Mouse (Mus musculus) hindbrain, embryonic 16.5 days (tissue): ENCODE results near the gene A930004D18Rik. TPM values are rescaled to one million over a fixed set of nuclear protein-coding genes. Genes with fewer than 3 reads are reported as not detected.

ENCODE experiments used
- ATAC-seq: fragments of 200-750 bp; cut with Nextera tagmentation; 2 replicates; pipeline ENCODE4 v1.8.0; 2017; ENCODE audit warnings: moderate TSS enrichment, moderate library complexity
- H3K27ac ChIP-seq: fragments of 300-500 bp; sonication (generic); 2 replicates; pipeline ENCODE4 v1.5.1; 2014; ENCODE audit warnings: low read depth, mild to moderate bottlenecking, control low read depth, low read length, moderate library complexity
- H3K27me3 ChIP-seq: fragments of 300-500 bp; sonication (generic); replicated peaks from 2 replicates; pipeline ENCODE4 v1.6.1; 2014; ENCODE audit warnings: low read length; ENCODE audit not compliant: control insufficient read depth, insufficient read depth
- H3K36me3 ChIP-seq: fragments of 300-500 bp; sonication (generic); 2 replicates; pipeline ENCODE4 v1.6.1; 2014; ENCODE audit warnings: mild to moderate bottlenecking, low read length, moderate library complexity, mixed read lengths; ENCODE audit not compliant: control insufficient read depth, insufficient read depth
- H3K4me1 ChIP-seq: fragments of 300-500 bp; sonication (generic); 2 replicates; pipeline ENCODE4 v1.6.1; 2014; ENCODE audit warnings: low read depth, low read length; ENCODE audit not compliant: control insufficient read depth, insufficient read depth
- H3K4me2 ChIP-seq: fragments of 300-500 bp; sonication (generic); 2 replicates; pipeline ENCODE4 v1.6.1; 2014; ENCODE audit warnings: mild to moderate bottlenecking, low read length, control low read depth, moderate library complexity
- H3K4me3 ChIP-seq: fragments of 300-500 bp; sonication (generic); 2 replicates; pipeline ENCODE4 v1.5.1; 2014; ENCODE audit warnings: mild to moderate bottlenecking, low read length, control low read depth, moderate library complexity
- H3K9ac ChIP-seq: fragments of 300-500 bp; sonication (generic); 2 replicates; pipeline ENCODE4 v1.6.1; 2014; ENCODE audit warnings: low read depth, mild to moderate bottlenecking, control low read depth, low read length, moderate library complexity
- H3K9me3 ChIP-seq: fragments of 300-500 bp; sonication (generic); 2 replicates; pipeline ENCODE4 v1.6.1; 2014; ENCODE audit warnings: mild to moderate bottlenecking, low read length, moderate library complexity; ENCODE audit not compliant: control insufficient read depth
- WGBS: fragments of 180-500 bp; shearing (Covaris S2); extraction: QIAGEN DNeasy Blood & Tissue Kit; methylation state at CpG from one replicate; pipeline ENCODE4 v1.1.7; 2014; 5-methylcytosine and 5-hydroxymethylcytosine counted together
- polyA plus RNA-seq: library from polyadenylated mRNA; unstranded; fragments of >200 nt; fragmentation: Nextera tagmentation; extraction: Ambion mirVana; gene quantifications from 2 replicates; pipeline ENCODE4 v1.2.1, GENCODE M21; 2015

Gene A930004D18Rik
- polyA plus RNA-seq, 1 experiment from 2014 or later: 8.2 TPM

GRCm38 (mm10) chr2:18040347-18041160 is 3.0 kb upstream of the A930004D18Rik start:
- H3K27ac ChIP-seq: peak overlapping the region; percentile 76
- no peaks in the 10 kb centered on the region for H3K9me3 ChIP-seq
- 16% methylated on average over 27 of the region's 27 CpGs for WGBS
- peak overlapping the region; percentile 66 for H3K9ac ChIP-seq
- H3K27me3 ChIP-seq: no peaks in the 10 kb centered on the region
- peak overlapping the region; percentile 68 for H3K4me2 ChIP-seq
- H3K4me3 ChIP-seq: peak overlapping the region; percentile 17
- ATAC-seq: peak; percentile 53; the same call in 1 of the 2 replicates
- no peaks in the 10 kb centered on the region for H3K36me3 ChIP-seq
- H3K4me1 ChIP-seq: peaks cover 29% of the 10 kb centered on the region

GRCm38 (mm10) chr2:18039566-18040290 is 2.2 kb upstream of the A930004D18Rik start:
- Histone ChIP-seq H3K9me3 (no peaks in the 10 kb centered on the region), H3K9ac (peak overlapping the region; percentile 70), H3K27ac (peak overlapping the region; percentile 65), H3K4me2 (peak overlapping the region; percentile 68), H3K27me3 (no peaks in the 10 kb centered on the region), H3K4me3 (peak overlapping the region; percentile 32), H3K4me1 (peaks cover 29% of the 10 kb centered on the region), H3K36me3 (no peaks in the 10 kb centered on the region)
- ATAC-seq: peak; percentile 60
- WGBS: 4% methylated on average over 44 of the region's 46 CpGs

GRCm38 (mm10) chr2:18038895-18039371 is 1.4 kb upstream of the A930004D18Rik start:
- H3K4me2 ChIP-seq: peak overlapping the region; percentile 68
- no peaks in the 10 kb centered on the region for H3K27me3 ChIP-seq
- H3K4me1 ChIP-seq: peaks cover 26% of the 10 kb centered on the region
- H3K4me3 ChIP-seq: no peak overlapping the region
- no peak for ATAC-seq
- H3K27ac ChIP-seq: no peak overlapping the region
- H3K9me3 ChIP-seq: no peaks in the 10 kb centered on the region
- peak overlapping the region; percentile 70 for H3K9ac ChIP-seq
- 42% methylated on average over 10 of the region's 10 CpGs for whole genome bisulfite sequencing
- H3K36me3 ChIP-seq: no peaks in the 10 kb centered on the region

GRCm38 (mm10) chr2:18038141-18038752 is 710 bp upstream of the A930004D18Rik start:
- 59% methylated on average over 3 of the region's 3 CpGs for WGBS
- H3K4me1 ChIP-seq: peaks cover 30% of the 10 kb centered on the region
- no peak overlapping the region for H3K4me2 ChIP-seq
- no peak overlapping the region for H3K27ac ChIP-seq
- no peak overlapping the region for H3K9ac ChIP-seq
- H3K9me3 ChIP-seq: no peaks in the 10 kb centered on the region
- no peak for ATAC-seq
- H3K36me3 ChIP-seq: no peaks in the 10 kb centered on the region
- H3K27me3 ChIP-seq: no peaks in the 10 kb centered on the region
- no peak overlapping the region for H3K4me3 ChIP-seq

GRCm38 (mm10) chr2:18034371-18035250 is 2.9 kb downstream of the A930004D18Rik start:
- H3K4me3 ChIP-seq: no peak overlapping the region
- no peak for ATAC-seq
- H3K27me3 ChIP-seq: no peaks in the 10 kb centered on the region
- no peak overlapping the region for H3K27ac ChIP-seq
- no peak overlapping the region for H3K9ac ChIP-seq
- H3K4me2 ChIP-seq: no peak overlapping the region
- H3K36me3 ChIP-seq: no peaks in the 10 kb centered on the region
- peaks cover 16% of the 10 kb centered on the region for H3K4me1 ChIP-seq
- WGBS: 52% methylated on average over 10 of the region's 10 CpGs
- no peaks in the 10 kb centered on the region for H3K9me3 ChIP-seq

- no peaks in the 10 kb centered on the region for H3K36me3 ChIP-seq
- peaks cover 11% of the 10 kb centered on the region for H3K4me1 ChIP-seq
- no peak overlapping the region for H3K4me3 ChIP-seq
- H3K4me2 ChIP-seq: no peak overlapping the region
- H3K27ac ChIP-seq: no peak overlapping the region
- ATAC-seq: no peak
- 50% methylated on average over 10 of the region's 10 CpGs for WGBS
- no peaks in the 10 kb centered on the region for H3K27me3 ChIP-seq
- H3K9me3 ChIP-seq: no peaks in the 10 kb centered on the region
- H3K9ac ChIP-seq: no peak overlapping the region; the same call in 1 of the 2 replicates
These were observed 4.1 kb downstream of the A930004D18Rik start for GRCm38 (mm10) chr2:18033166-18034108.

GRCm38 (mm10) chr2:18032538-18032895 is 5.0 kb downstream of the A930004D18Rik start:
- Histone ChIP-seq H3K36me3 (no peaks in the 10 kb centered on the region), H3K27ac (no peak overlapping the region), H3K9ac (no peak overlapping the region), H3K4me3 (no peak overlapping the region), H3K4me1 (peaks cover 11% of the 10 kb centered on the region), H3K4me2 (no peak overlapping the region; the same call in 1 of the 2 replicates), H3K27me3 (no peaks in the 10 kb centered on the region), H3K9me3 (no peaks in the 10 kb centered on the region)
- no peak for ATAC-seq
- WGBS: 65% methylated on average over 5 of the region's 5 CpGs
